Mouse (Mus musculus) liver, postnatal 0 days (tissue): ENCODE data around the gene Cd300ld4.

Source experiments
- CTCF ChIP-seq: sonication (generic); IDR thresholded peaks from 2 replicates; pipeline ENCODE4 v1.5.1; 2016; ENCODE audit warnings: antibody characterized with exemption, low read depth
- EP300 ChIP-seq: IDR thresholded peaks from 2 replicates; pipeline ENCODE4 v1.6.1; 2016; ENCODE audit warnings: antibody characterized with exemption, low read depth, mild to moderate bottlenecking

DNA sequence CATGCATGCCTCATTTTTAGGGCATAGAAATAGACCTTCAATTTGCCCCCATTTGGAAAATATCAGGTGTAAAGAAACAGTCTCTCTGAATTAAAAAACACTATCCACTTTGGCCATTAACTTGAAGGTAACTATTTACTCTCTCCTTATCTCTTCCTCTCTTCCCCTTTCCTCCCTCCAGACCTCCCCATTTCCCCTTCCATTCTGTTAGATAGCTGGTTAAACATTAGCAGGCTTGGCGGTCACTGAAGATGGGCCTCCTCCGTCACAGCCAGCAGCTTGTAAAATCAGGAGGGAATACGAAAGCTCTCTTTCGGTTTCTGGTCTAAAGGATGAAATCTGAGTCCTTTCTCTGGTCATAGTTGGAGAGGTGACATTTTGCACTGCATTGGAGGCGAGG, 49.0 kb upstream of the Cd300ld4 start:
- no peak for TF ChIP-seq CTCF
- no peak for TF ChIP-seq EP300
